Mouse (Mus musculus) B cell, adult 2 months (primary cell): ENCODE data around the gene Slc27a3.

Source experiments
- DNase-seq, 2 experiments: peaks; one replicate each; pipeline ENCODE4 v3.0.0; 2022

The Slc27a3 gene

GRCm38 (mm10) chr3:90389511-90390490 lies at the start of gene Slc27a3:
Gene Slc27a3, minus strand, starts transcription at chr3:90389938.
- peak; percentile 17 to 21 for DNase-seq

DNA sequence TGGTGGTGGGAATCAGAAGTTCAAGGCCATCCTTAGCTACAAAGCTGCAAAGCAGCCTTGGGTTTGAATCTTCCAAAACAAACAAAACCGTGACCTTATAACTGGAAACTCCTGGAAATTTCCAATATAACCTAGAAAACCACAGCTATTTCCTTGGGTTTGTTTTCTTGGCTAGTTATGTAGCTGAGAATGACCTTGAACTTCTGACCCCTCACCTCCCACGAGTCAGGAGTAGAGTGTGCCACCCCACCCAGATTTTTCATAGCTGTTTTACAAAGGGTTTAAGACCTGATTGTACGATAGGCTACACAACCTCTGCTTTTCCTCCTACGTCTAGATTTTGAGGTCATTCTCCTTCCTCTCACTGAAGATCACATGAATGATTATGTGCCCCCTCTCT lies 47.4 kb upstream of the Slc27a3 start:
- no peak for DNase-seq

DNA sequence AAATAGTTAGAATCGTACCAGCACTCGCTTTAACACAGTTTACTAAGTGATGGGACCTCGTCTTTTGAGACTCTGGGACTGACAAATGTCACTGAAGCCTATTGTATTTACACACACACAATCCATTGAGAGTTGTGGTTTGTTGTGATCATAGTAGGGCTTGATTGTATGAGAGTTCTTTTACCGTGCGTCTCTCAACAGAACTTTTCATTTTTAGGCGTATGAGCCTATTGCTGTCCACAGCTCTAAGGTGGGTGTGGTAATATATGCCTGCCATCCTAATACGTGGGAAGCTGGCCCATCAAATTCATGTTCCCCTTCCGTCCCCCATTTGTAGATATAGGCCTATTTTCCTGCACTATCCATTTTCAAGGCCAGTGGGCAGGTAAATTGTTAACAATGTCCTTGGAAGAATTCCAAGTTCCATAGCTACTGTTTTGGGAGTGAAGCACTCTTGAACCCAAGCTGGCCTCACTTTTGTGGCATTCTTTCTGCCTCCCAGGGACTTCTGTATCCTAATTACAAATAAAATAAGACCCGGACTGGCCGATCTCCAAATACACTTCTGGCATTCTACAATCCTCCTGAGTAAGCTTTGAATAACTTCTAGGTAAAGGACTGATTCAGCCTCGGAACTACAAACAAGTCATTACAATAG lies 44.5 kb upstream of the Slc27a3 start:
- no peak for DNase-seq

DNA sequence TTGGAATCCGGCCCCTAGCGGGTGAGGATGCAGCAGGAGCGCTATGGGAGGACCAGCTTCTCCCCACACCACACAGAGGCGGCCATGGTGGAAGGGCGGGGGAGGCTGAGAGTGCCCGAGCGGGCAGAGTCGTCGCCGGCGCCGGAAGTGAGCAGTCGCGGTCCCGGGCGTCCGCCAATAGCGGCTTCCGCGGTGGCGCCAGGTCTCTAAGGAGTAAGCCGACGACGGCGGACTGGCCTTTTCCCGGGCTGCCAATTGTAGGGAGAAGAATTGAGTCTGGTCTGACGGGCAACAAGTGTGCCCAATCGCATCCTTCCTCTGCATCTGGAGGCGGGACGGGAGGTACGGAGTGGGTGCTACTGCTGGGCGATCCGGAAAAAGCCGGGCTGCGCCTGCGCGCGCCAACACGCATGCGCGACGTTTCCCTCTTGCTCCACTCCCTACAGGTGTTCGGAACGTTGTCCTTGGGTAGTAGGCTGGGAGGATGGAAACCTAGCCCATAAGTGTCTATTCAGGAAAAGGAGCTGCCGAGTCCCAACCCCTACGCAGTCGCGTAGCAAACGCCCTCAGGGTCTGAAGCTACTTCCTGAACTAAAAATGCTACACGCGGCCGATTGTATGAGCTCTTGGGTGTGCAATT lies 43.8 kb upstream of the Slc27a3 start, which contains the start of gene Ints3:
TSS of gene Ints3 (minus strand) at position 242 of the 640 bp plus-strand sequence.
- DNase-seq, result peak; percentile 94 to 95

GRCm38 (mm10) chr3:90432811-90433219 lies 43.1 kb upstream of the Slc27a3 start:
- no peak for DNase-seq

DNA sequence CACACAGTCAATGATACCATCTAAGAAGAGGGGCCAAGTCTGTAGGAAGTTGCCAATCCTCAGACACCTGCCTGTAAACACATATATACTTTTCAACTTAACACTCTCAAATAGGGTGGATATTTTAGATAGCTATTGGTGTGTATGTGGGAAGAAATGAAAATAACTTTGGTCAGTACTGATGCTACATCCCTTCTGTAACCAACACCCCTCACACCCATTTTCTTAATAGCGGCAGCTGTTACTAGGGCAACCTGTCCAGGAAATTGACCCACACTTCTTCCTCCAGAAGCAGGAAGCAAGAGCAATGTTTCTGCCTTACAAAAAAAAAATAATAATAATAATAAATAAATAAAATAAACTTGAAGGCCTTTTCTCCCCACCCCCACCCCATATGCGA lies 42.6 kb upstream of the Slc27a3 start:
- DNase-seq, result no peak

DNA sequence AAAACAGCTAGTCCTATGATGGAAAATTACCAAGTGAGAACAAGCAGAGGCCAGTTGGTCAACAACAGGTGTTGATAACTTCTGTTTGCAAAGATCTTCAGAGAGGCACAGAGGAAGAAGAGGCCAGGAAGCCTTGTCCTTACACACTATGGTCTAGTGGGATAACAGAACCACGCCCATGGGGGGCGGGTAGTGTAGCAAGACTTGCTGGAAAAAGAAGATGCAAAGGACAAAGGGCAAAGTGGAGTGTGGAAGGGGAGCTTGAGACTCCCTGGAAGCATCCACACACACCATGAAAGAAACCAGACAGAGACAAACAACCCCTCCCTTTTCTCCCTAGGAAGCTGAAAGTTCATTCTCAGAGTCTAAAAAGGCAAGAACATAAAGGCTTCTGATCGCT lies 39.8 kb upstream of the Slc27a3 start:
- no peak for DNase-seq

DNA sequence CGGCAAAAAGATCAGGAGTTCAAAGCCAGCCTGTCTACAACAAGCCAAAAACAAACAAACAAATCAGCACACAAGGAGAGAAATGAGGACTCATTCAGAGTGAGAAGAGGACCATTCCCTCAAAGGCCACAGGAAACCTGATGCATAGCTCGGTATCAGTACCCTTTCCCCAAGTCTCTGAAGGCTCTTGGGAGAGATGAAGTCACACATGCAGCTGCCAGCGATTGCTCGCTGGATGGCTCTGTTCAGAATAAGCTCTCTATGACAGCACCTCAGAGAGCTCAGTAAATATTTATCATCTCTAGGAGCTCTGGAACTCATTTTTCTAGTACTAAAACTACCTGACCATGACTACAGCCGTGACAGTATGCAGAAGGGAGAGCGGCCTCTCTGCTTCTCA lies 38.4 kb upstream of the Slc27a3 start:
- no peak for DNase-seq

- DNase-seq, result no peak
Observed at GRCm38 (mm10) chr3:90427574-90427973, 37.8 kb upstream of the Slc27a3 start.

- DNase-seq, result no peak
Observed at GRCm38 (mm10) chr3:90425499-90425898, 35.8 kb upstream of the Slc27a3 start.

DNA sequence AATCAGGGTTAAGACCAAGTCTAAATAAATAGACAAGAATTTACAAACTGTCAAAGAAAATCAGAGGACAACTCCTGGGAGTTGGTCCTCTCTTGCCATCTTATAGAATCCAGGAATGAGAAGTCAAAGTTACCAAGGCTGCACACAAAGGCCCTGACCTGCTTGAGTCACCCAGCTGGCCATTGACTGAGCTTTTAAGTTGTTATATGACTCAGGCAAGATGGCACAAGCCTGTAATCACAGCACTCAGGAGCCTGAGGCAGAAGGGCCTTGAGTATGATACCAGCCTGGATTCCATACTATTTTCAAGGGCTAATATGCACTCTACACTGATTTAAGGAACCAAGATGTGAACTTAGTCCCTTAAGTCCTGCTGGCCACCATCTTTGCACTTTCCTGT lies 33.8 kb upstream of the Slc27a3 start:
- DNase-seq, result no peak

GRCm38 (mm10) chr3:90420696-90421095 lies 31.0 kb upstream of the Slc27a3 start:
- DNase-seq, result no peak

GRCm38 (mm10) chr3:90413011-90413396 lies 23.3 kb upstream of the Slc27a3 start:
- no peak for DNase-seq

- DNase-seq, result peak; percentile 77 to 80
Observed at GRCm38 (mm10) chr3:90412312-90413010, 22.7 kb upstream of the Slc27a3 start.

DNA sequence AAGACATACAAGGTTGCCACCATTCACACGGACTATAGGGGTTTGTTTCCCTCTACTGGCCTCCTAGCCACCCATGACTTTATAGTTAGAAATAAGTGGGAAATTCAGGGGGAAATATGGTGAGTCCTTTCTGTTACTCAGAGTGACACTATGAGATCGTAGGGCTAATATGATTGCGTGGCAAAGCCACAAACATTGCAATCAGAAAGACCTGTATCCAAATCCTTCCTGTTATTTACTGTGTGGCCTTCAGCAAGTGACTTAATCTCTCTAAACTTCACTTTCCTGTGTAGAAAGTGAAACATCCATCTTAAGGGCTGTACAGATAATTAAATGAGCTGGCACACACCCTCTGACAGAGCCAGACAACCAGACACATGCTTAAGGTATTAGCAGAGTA lies 19.0 kb upstream of the Slc27a3 start:
- DNase-seq, result no peak

GRCm38 (mm10) chr3:90406414-90406813 lies 16.7 kb upstream of the Slc27a3 start:
- DNase-seq, result no peak

GRCm38 (mm10) chr3:90404609-90405008 lies 14.9 kb upstream of the Slc27a3 start:
- DNase-seq, result no peak

DNA sequence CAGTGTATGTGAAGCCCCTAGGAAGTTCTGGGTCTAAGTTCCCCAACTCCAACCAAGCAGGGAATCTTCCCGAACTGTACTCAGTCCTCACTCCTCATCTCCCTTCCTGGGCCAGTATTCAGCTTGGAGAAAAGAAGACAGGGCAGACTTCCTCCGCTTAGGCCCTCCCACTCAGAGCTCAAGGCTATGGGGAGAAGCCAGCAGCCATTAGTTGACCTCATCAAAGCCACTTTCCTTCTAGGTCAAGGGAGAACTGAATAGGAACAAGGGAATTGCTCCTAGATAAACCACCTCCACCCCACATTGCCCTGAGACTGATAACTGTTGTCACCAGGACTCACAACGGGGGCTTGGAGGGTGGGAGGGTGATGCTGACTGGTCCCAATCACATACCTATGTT lies 14.4 kb upstream of the Slc27a3 start:
- DNase-seq, result no peak

- DNase-seq, result no peak
Observed at GRCm38 (mm10) chr3:90400993-90401392, 11.3 kb upstream of the Slc27a3 start.

DNA sequence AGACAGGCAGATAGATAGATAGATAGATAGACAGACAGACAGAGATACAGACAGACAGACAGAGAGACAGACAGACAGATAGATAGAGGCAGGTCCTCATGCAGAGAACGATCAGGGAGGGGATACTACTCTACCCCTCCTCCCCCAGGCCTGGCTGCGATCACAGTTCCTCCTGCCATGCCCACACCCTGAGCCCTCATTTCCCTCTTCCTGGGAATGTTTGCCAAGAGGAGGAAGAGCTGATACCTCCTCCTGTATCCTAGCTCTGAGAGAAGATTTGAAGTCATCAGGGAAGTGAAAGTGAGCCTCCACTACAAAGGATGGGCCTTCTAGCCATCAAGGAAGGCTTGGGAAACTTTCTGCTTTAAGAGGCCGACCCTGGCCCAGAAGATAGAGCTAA lies 5.9 kb upstream of the Slc27a3 start:
- no peak for DNase-seq

- no peak for DNase-seq
Observed at GRCm38 (mm10) chr3:90392661-90393060, 2.9 kb upstream of the Slc27a3 start.

DNA sequence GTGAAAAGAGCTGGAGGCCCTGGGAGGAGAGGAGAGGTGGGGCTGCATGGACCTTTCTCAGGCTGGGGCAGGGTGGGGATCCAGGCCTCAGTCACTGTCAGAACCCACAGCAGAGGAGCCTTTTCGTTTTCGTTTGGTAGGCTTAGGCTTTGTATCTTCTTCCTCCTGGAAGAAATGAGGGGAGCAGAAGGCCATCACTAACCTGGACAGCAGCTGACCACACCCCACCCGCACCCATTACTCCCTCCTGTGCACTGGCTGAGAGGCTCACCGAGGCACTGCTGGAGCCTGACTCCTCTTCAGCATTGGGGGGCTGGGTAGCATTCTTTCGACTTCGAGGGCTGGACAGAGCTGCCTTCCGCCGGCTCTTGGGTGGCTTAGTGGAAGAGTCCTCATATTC lies 2.2 kb upstream of the Slc27a3 start:
- DNase-seq, result no peak

- no peak for DNase-seq
Observed at GRCm38 (mm10) chr3:90391004-90391403, 1.3 kb upstream of the Slc27a3 start.
